Mouse (Mus musculus): ENCODE results near the gene Ehbp1l1. TPM values are rescaled to one million over a fixed set of nuclear protein-coding genes. Genes with fewer than 3 reads are reported as not detected.
A peak's percentile ranks its signal among the peaks of the same experiment; 100 is the strongest.
"Not testable (repeated sequence)": the region's sequence is repeated elsewhere in the genome, so short reads cannot be mapped to it uniquely, and the experiment has no call there.

Ehbp1l1 gene
- polyA plus RNA-seq, 1 experiment from 2014 or later, result 25.0 TPM

DNA sequence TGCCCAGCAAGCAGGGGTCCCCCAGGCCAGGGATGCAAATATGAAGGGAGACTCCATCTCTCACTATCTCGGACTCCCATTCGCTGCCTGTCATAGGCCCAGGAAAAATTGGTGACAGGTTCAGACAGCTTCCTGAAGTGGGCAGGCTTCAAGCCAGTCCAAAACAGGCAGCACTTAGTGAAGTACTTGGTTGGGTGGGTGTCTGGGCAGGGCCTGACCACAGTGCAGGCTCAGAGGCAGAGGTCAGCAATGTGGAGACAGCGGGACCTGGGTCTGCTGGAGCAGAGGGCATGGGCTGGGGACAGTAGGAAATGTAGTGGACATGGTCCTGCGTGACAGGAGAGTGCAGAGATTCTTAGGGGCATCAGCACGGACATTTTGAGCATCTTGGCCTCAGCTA, 34.5 kb downstream of the Ehbp1l1 start:
- no peaks in the 10 kb centered on the region for H3K27me3 ChIP-seq (ENCODE audit: insufficient read depth, low read length)
- H3K27ac ChIP-seq (ENCODE audit: low read length), result peak overlapping the region; percentile 81
- WGBS, result 68% methylated on average over 5 of the region's 5 CpGs
- peak overlapping the region; percentile 89 for H3K4me3 ChIP-seq (ENCODE audit: low read length)
- H3K9ac ChIP-seq (replicated peaks; ENCODE audit: low read length), result peak overlapping the region; percentile 85
- H3K4me1 ChIP-seq (ENCODE audit: insufficient read depth, low read length), result peaks cover 53% of the 10 kb centered on the region
- no peak for ATAC-seq (ENCODE audit: low FRiP score, low TSS enrichment)
- peaks cover 34% of the 10 kb centered on the region for H3K36me3 ChIP-seq (ENCODE audit: insufficient read depth, low read length)
- H3K9me3 ChIP-seq (ENCODE audit: low read length), result no peaks in the 10 kb centered on the region
- H3K4me2 ChIP-seq (replicated peaks; ENCODE audit: low read depth, low read length), result peak overlapping the region; percentile 98

DNA sequence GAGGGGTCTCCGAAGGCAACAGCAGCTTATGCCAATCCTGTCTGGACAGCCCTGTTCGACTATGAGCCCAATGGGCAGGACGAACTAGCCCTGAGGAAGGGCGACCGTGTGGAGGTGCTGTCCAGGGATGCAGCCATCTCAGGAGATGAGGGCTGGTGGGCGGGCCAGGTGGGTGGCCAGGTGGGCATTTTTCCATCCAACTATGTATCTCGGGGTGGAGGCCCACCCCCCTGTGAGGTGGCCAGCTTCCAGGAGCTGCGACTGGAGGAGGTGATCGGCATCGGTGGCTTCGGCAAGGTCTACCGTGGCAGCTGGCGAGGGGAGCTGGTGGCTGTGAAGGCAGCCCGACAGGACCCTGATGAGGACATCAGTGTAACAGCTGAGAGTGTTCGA, 35.8 kb downstream of the Ehbp1l1 start:
- Histone ChIP-seq H3K4me2 (replicated peaks; ENCODE audit: low read depth, low read length) (peak overlapping the region; percentile 98), H3K27ac (ENCODE audit: low read length) (peak overlapping the region; percentile 98), H3K27me3 (ENCODE audit: insufficient read depth, low read length) (no peaks in the 10 kb centered on the region), H3K36me3 (ENCODE audit: insufficient read depth, low read length) (peaks cover 33% of the 10 kb centered on the region), H3K9me3 (ENCODE audit: low read length) (no peaks in the 10 kb centered on the region), H3K4me3 (ENCODE audit: low read length) (peak overlapping the region; percentile 89), H3K4me1 (ENCODE audit: insufficient read depth, low read length) (peaks cover 49% of the 10 kb centered on the region), H3K9ac (replicated peaks; ENCODE audit: low read length) (peak overlapping the region; percentile 85)
- 44% methylated on average over 15 of the region's 15 CpGs for WGBS
- ATAC-seq (ENCODE audit: low FRiP score, low TSS enrichment), result no peak

DNA sequence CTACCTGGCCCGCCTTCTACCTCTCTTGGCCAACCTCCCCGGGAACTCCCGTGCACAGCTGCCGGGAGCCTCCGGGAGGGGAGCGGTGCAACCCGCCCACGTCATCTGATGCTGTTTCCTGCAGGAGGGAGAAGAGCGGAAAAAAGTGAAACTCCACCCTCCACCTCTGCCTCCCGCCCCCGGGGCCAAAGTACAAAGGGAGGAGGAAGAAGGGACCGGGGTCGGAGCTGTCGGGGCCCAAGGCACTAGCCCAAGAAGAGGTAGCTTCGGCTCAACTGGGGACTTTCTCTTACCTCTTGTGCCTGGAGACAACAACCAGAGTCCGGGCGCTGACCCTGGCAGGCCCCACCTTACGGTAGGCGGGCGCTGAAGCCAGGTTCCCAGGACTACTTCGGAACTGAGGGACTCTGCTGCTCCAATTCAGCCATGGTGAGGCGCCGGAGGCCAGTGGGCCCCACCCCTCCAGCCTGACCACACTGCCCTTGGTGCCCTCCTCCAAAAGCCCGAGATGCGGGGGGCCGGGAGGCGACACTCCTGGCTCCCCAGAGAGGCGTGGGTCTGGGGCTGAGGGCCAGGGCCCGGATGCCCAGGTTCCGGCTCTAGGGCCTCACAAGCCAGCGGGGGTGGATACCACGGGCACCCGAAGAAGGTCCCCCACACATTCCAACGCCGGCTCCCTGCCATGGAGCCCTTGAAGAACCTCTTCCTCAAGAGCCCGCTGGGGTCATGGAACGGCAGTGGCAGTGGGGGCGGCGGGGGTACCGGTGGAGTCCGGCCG, 36.4 kb downstream of the Ehbp1l1 start:
- Histone ChIP-seq H3K4me1 (ENCODE audit: insufficient read depth, low read length) (peaks cover 49% of the 10 kb centered on the region), H3K9me3 (ENCODE audit: low read length) (no peaks in the 10 kb centered on the region), H3K4me3 (ENCODE audit: low read length) (peak overlapping the region; percentile 89), H3K36me3 (ENCODE audit: insufficient read depth, low read length) (peaks cover 35% of the 10 kb centered on the region), H3K4me2 (replicated peaks; ENCODE audit: low read depth, low read length) (peak overlapping the region; percentile 98), H3K27me3 (ENCODE audit: insufficient read depth, low read length) (no peaks in the 10 kb centered on the region), H3K27ac (ENCODE audit: low read length) (peak overlapping the region; percentile 98), H3K9ac (replicated peaks; ENCODE audit: low read length) (peak overlapping the region; percentile 85)
- WGBS, result 4% methylated on average over 40 of the region's 42 CpGs
- ATAC-seq (ENCODE audit: low FRiP score, low TSS enrichment), result peak; percentile 67

DNA sequence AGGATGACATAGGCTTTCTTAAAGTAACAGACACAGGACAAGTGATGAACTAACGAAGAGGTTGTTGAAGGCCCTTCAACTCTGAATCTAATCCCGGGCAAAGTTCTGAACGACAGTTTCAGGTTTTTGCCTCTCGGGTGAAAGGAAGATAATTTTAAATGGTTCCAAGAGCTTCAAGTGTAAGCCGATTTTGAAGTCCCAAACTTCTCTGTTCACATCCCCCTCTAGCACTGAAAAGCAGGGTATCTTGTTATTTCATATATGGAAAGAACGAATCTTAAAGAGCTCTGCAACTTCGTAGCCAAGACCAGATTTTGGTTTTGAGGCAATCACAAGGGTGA, 37.1 kb downstream of the Ehbp1l1 start:
- peaks cover 42% of the 10 kb centered on the region for H3K36me3 ChIP-seq (ENCODE audit: insufficient read depth, low read length)
- no peak for ATAC-seq (ENCODE audit: low FRiP score, low TSS enrichment)
- peak overlapping the region; percentile 98 for H3K27ac ChIP-seq (ENCODE audit: low read length)
- H3K27me3 ChIP-seq (ENCODE audit: insufficient read depth, low read length), result no peaks in the 10 kb centered on the region
- under 1% methylated on average over 7 of the region's 7 CpGs for WGBS
- peaks cover 49% of the 10 kb centered on the region for H3K4me1 ChIP-seq (ENCODE audit: insufficient read depth, low read length)
- H3K9ac ChIP-seq (replicated peaks; ENCODE audit: low read length), result peak overlapping the region; percentile 85
- H3K4me3 ChIP-seq (ENCODE audit: low read length), result peak overlapping the region; percentile 89
- peak overlapping the region; percentile 98 for H3K4me2 ChIP-seq (replicated peaks; ENCODE audit: low read depth, low read length)
- H3K9me3 ChIP-seq (ENCODE audit: low read length), result no peaks in the 10 kb centered on the region

DNA sequence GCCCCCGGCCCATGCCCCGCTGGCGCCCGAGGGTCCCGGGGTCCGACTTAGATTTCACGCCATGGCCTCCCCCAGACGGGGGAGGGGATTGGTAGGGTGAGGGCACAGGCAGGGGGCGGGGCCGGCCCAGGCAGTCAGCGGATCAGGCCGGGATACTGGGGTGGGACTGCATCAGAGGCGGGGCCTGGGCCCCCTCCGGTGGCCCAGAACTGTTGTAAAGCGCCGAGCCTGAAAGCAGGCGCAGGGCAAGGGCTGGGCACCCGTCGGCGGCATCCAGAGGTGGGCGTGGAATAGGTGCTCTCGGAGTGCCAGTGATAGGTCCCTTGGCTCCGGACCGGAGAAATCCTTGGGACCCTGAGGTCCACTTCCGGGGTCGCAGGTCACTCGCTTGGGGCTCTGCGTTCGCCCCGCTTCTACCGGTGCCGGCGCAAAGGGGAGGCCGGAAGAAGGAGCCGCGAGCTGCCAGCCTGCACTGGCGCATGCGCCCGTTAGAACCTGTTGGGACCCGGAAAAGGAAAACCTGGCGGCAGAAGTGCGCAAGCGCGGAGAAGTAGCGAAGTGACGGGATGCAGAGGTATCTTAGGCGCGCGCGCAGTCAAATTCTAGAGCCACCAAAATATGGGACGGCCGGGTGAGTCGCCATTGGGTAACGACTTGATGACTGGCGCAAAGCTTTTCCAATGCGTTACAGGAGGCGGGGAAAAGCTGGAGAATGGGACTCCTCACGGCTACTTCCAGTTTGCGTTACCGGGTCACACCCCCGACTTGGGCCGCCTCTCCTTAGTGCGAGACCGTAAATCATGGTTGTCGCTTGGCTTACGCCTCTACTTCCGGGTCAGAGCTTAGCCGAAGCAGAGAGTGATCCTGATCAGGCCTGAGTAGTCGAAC, 37.7 kb downstream of the Ehbp1l1 start, which contains the start of the genes Map3k11 and Pcnx3:
Gene Map3k11, plus strand, starts transcription at position 543 of the 888 bp plus-strand sequence.
Gene Pcnx3, minus strand, starts transcription at position 709 of the 888 bp plus-strand sequence.
- ATAC-seq (ENCODE audit: low FRiP score, low TSS enrichment), result peak; percentile 91
- H3K36me3 ChIP-seq (ENCODE audit: insufficient read depth, low read length), result peaks cover 41% of the 10 kb centered on the region
- peaks cover 44% of the 10 kb centered on the region for H3K4me1 ChIP-seq (ENCODE audit: insufficient read depth, low read length)
- no peaks in the 10 kb centered on the region for H3K27me3 ChIP-seq (ENCODE audit: insufficient read depth, low read length)
- peak within 1 kb of the TSS; percentile 98 for H3K27ac ChIP-seq (ENCODE audit: low read length)
- peak within 1 kb of the TSS; percentile 89 for H3K4me3 ChIP-seq (ENCODE audit: low read length)
- WGBS, result under 1% methylated on average over 69 of the region's 69 CpGs
- H3K9ac ChIP-seq (replicated peaks; ENCODE audit: low read length), result peak within 1 kb of the TSS; percentile 86
- H3K9me3 ChIP-seq (ENCODE audit: low read length), result no peaks in the 10 kb centered on the region
- H3K4me2 ChIP-seq (replicated peaks; ENCODE audit: low read depth, low read length), result peak within 1 kb of the TSS; percentile 98

DNA sequence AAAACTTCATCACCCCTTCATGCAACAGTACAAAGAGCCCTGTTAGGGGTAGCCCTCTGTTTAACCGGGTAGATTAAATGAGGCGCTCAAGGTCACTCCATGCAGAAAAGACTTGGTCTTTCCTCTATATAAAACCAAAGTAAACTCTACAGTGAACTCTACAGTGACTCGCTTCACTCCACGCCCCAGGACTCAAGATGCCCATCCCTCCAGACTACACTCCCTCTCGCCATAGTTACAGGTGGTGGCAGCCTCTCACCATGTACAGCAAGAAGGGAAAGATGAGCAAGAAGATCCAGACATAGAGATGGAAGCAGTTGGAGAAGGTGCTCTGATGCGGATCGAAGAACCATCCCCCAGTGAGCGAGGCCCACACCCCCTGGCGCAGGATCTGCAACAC, 38.4 kb downstream of the Ehbp1l1 start:
- peak overlapping the region; percentile 86 for H3K9ac ChIP-seq (replicated peaks; ENCODE audit: low read length)
- H3K36me3 ChIP-seq (ENCODE audit: insufficient read depth, low read length), result peaks cover 42% of the 10 kb centered on the region
- H3K27me3 ChIP-seq (ENCODE audit: insufficient read depth, low read length), result no peaks in the 10 kb centered on the region
- H3K4me2 ChIP-seq (replicated peaks; ENCODE audit: low read depth, low read length), result peak overlapping the region; percentile 98
- H3K9me3 ChIP-seq (ENCODE audit: low read length), result no peaks in the 10 kb centered on the region
- no peak for ATAC-seq (ENCODE audit: low FRiP score, low TSS enrichment)
- peak overlapping the region; percentile 98 for H3K27ac ChIP-seq (ENCODE audit: low read length)
- WGBS, result 12% methylated on average over 9 of the region's 9 CpGs
- peaks cover 37% of the 10 kb centered on the region for H3K4me1 ChIP-seq (ENCODE audit: insufficient read depth, low read length)
- peak overlapping the region; percentile 89 for H3K4me3 ChIP-seq (ENCODE audit: low read length)

DNA sequence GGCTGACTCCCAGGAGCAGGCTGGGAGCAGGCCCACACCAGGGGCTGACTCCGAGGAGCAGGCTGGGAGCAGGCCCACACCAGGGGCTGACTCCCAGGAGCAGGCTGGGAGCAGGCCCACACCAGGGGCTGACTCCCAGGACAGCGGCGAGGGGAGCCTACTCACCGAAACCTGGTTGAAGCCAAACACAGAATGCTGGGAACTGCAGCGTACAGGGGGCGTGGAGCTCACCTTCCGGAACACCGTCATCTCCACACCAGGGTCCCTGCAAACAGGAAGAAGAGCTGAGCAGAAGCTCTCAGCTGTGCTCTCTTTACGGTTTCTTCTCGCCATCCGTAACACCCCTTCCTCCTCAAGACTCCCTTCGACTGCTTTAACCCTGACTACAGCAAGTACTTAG, 39.2 kb downstream of the Ehbp1l1 start:
- Histone ChIP-seq H3K36me3 (ENCODE audit: insufficient read depth, low read length) (peaks cover 48% of the 10 kb centered on the region), H3K4me1 (ENCODE audit: insufficient read depth, low read length) (peaks cover 29% of the 10 kb centered on the region), H3K9ac (replicated peaks; ENCODE audit: low read length) (0 out of 2 replicates have a peak overlapping the region, but pooled peaks have one; percentile 86)
- not testable (repeated sequence) for H3K9me3 ChIP-seq (ENCODE audit: low read length); H3K27ac ChIP-seq (ENCODE audit: low read length); H3K4me3 ChIP-seq (ENCODE audit: low read length); H3K4me2 ChIP-seq (replicated peaks; ENCODE audit: low read depth, low read length); ATAC-seq (ENCODE audit: low FRiP score, low TSS enrichment); H3K27me3 ChIP-seq (ENCODE audit: insufficient read depth, low read length)
- 86% methylated on average over 12 of the region's 12 CpGs for WGBS

DNA sequence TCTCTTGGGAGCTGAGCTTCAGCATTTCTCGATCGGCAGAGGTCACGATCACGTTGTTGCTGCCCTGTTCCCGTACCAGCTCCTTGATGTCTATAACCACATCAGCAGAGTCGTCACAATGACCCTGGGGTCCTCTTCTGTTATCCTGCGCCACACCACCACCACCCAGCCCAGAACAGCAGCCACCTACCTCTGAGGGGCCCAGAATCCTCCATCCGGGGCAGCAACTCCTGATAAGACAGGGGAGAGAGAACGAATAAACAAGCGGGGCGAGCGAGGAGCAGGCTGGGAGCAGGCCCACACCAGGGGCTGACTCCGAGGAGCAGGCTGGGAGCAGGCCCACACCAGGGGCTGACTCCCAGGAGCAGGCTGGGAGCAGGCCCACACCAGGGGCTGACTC, 39.7 kb downstream of the Ehbp1l1 start:
- no peaks in the 10 kb centered on the region for H3K27me3 ChIP-seq (ENCODE audit: insufficient read depth, low read length)
- H3K36me3 ChIP-seq (ENCODE audit: insufficient read depth, low read length), result peaks cover 46% of the 10 kb centered on the region
- H3K4me2 ChIP-seq (replicated peaks; ENCODE audit: low read depth, low read length), result no peak overlapping the region
- no peak overlapping the region for H3K9ac ChIP-seq (replicated peaks; ENCODE audit: low read length)
- no peak for ATAC-seq (ENCODE audit: low FRiP score, low TSS enrichment)
- H3K27ac ChIP-seq (ENCODE audit: low read length), result no peak overlapping the region
- no peak overlapping the region for H3K4me3 ChIP-seq (ENCODE audit: low read length)
- H3K9me3 ChIP-seq (ENCODE audit: low read length), result no peaks in the 10 kb centered on the region
- 92% methylated on average over 13 of the region's 13 CpGs for WGBS
- H3K4me1 ChIP-seq (ENCODE audit: insufficient read depth, low read length), result peaks cover 24% of the 10 kb centered on the region

DNA sequence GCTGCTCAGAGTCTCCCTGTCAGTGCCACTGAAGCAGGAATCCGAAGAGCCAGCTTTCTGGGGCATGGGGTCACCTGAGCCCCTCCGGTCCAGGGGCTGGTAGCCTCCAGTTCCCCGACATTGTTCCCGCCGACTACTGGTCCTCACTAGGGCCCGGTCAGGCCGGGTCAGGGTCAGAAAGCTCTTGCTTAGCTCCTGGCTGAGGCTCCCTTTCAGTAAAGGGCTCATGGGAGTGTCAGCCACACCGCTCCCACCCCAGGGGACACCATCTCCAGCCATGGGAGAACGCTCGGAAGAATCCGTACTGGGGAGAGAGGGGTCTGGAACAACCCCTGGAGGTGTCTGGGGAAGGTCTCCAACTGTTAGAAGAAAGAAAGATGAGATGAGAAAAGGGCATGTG, 40.3 kb downstream of the Ehbp1l1 start:
- Histone ChIP-seq H3K4me3 (ENCODE audit: low read length) (no peak overlapping the region), H3K27ac (ENCODE audit: low read length) (no peak overlapping the region), H3K4me1 (ENCODE audit: insufficient read depth, low read length) (peaks cover 18% of the 10 kb centered on the region), H3K9me3 (ENCODE audit: low read length) (no peaks in the 10 kb centered on the region), H3K27me3 (ENCODE audit: insufficient read depth, low read length) (no peaks in the 10 kb centered on the region), H3K9ac (replicated peaks; ENCODE audit: low read length) (no peak overlapping the region), H3K36me3 (ENCODE audit: insufficient read depth, low read length) (peaks cover 47% of the 10 kb centered on the region), H3K4me2 (replicated peaks; ENCODE audit: low read depth, low read length) (no peak overlapping the region)
- ATAC-seq (ENCODE audit: low FRiP score, low TSS enrichment), result no peak
- 94% methylated on average over 11 of the region's 11 CpGs for WGBS

Measured in kidney, embryonic 16.5 days (tissue).